Mouse (Mus musculus) hindbrain, postnatal 0 days (tissue): Measurements from ENCODE around the gene She. TPM values are rescaled to one million over a fixed set of nuclear protein-coding genes. Genes with fewer than 3 reads are reported as not detected.

Experiments
- ATAC-seq: fragments of 200-750 bp; cut with Nextera tagmentation; 2 replicates; pipeline ENCODE4 v1.8.0; 2017; ENCODE audit warnings: mild to moderate bottlenecking, moderate TSS enrichment, moderate library complexity
- DNase-seq: peaks from one replicate; pipeline ENCODE4 v3.0.0-alpha.2; 2015; ENCODE audit warnings: low spot score
- H3K27ac ChIP-seq: fragments of 300-500 bp; sonication (generic); 2 replicates; pipeline ENCODE4 v1.5.1; 2014; ENCODE audit warnings: mild to moderate bottlenecking
- H3K27me3 ChIP-seq: fragments of 300-500 bp; sonication (generic); 2 replicates; pipeline ENCODE4 v1.6.1; 2014; ENCODE audit warnings: low read length, mixed read lengths; ENCODE audit not compliant: insufficient read depth
- H3K36me3 ChIP-seq: fragments of 300-500 bp; sonication (generic); 2 replicates; pipeline ENCODE4 v1.6.1; 2014; ENCODE audit warnings: low read length, mixed read lengths; ENCODE audit not compliant: insufficient read depth
- H3K4me1 ChIP-seq: fragments of 300-500 bp; sonication (generic); 2 replicates; pipeline ENCODE4 v1.6.1; 2014; ENCODE audit warnings: antibody characterized with exemption, low read length, mixed read lengths; ENCODE audit not compliant: insufficient read depth
- H3K4me2 ChIP-seq: fragments of 300-500 bp; sonication (generic); 2 replicates; pipeline ENCODE4 v1.6.1; 2014; ENCODE audit warnings: low read depth, mild to moderate bottlenecking, low read length, moderate library complexity, mixed read lengths
- H3K4me3 ChIP-seq: fragments of 300-500 bp; sonication (generic); 2 replicates; pipeline ENCODE4 v1.5.1; 2014; ENCODE audit warnings: low read length
- H3K9ac ChIP-seq: fragments of 300-500 bp; sonication (generic); replicated peaks from 2 replicates; pipeline ENCODE4 v1.6.1; 2014; ENCODE audit warnings: mild to moderate bottlenecking, low read length, moderate library complexity, mixed read lengths
- H3K9me3 ChIP-seq: fragments of 300-500 bp; sonication (generic); 2 replicates; pipeline ENCODE4 v1.6.1; 2016; ENCODE audit warnings: low read length, mixed read lengths
- CTCF ChIP-seq: IDR thresholded peaks from 2 replicates; pipeline ENCODE4 v1.5.1; 2016; ENCODE audit warnings: antibody characterized with exemption, control low read depth, low read depth
- WGBS: fragments of 180-500 bp; shearing (Covaris S2); extraction: QIAGEN DNeasy Blood & Tissue Kit; methylation state at CpG from one replicate; pipeline ENCODE4 v1.1.7; 2014; 5-methylcytosine and 5-hydroxymethylcytosine counted together
- polyA plus RNA-seq: library from polyadenylated mRNA; unstranded; fragments of >200 nt; fragmentation: Nextera tagmentation; extraction: Ambion mirVana; gene quantifications from 2 replicates; pipeline ENCODE4 v1.2.1, GENCODE M21; 2015
- total RNA-seq: library from RNA; depleted of rRNA; stranded (reverse); fragments of >200 nt; gene quantifications from 2 replicates; pipeline ENCODE4 v1.2.3, GENCODE M21; 2014

The She gene
- total and polyA plus RNA-seq, 2 experiments from 2014 or later: 1.1 to 1.9 TPM

GRCm38 (mm10) chr3:89847596-89847995 is 16.4 kb downstream of the She start:
- no peak for TF ChIP-seq CTCF
- Histone ChIP-seq H3K36me3 (no peaks in the 10 kb centered on the region), H3K27ac (no peak overlapping the region), H3K9ac (no peak overlapping the region), H3K27me3 (no peaks in the 10 kb centered on the region), H3K4me2 (no peak overlapping the region), H3K4me1 (no peaks in the 10 kb centered on the region), H3K9me3 (no peaks in the 10 kb centered on the region), H3K4me3 (no peak overlapping the region)
- no peak for ATAC-seq
- DNase-seq: no peak
- WGBS: 78% methylated on average over 6 of the region's 6 CpGs

- H3K9me3 ChIP-seq: no peaks in the 10 kb centered on the region
- no peak for TF ChIP-seq CTCF
- DNase-seq (no peak), ATAC-seq (no peak)
- H3K9ac ChIP-seq: no peak overlapping the region
- WGBS: 93% methylated on average over 6 of the region's 6 CpGs
- H3K4me3 ChIP-seq: no peak overlapping the region
- H3K4me2 ChIP-seq: no peak overlapping the region
- H3K27ac ChIP-seq: no peak overlapping the region
- H3K27me3 ChIP-seq: no peaks in the 10 kb centered on the region
- no peaks in the 10 kb centered on the region for H3K36me3 ChIP-seq
- H3K4me1 ChIP-seq: no peaks in the 10 kb centered on the region
These were observed 16.9 kb downstream of the She start for GRCm38 (mm10) chr3:89848083-89848482.

- Histone ChIP-seq H3K9ac (no peak overlapping the region), H3K27ac (no peak overlapping the region), H3K36me3 (no peaks in the 10 kb centered on the region), H3K4me1 (no peaks in the 10 kb centered on the region), H3K4me3 (no peak overlapping the region), H3K4me2 (no peak overlapping the region), H3K9me3 (no peaks in the 10 kb centered on the region), H3K27me3 (no peaks in the 10 kb centered on the region)
- 58% methylated on average over 5 of the region's 5 CpGs for WGBS
- TF ChIP-seq CTCF: peak; percentile 16; the same call in 1 of the 2 replicates
- ATAC-seq (peak; percentile 46; the same call in 1 of the 2 replicates), DNase-seq (peak; percentile 22)
These were observed 22.6 kb downstream of the She start for GRCm38 (mm10) chr3:89853752-89854151.

GRCm38 (mm10) chr3:89857353-89857752 is 26.2 kb downstream of the She start:
- ATAC-seq (no peak), DNase-seq (no peak)
- no peaks in the 10 kb centered on the region for H3K36me3 ChIP-seq
- TF ChIP-seq CTCF: peak; percentile 60
- H3K4me2 ChIP-seq: no peak overlapping the region
- no peaks in the 10 kb centered on the region for H3K9me3 ChIP-seq
- no peak overlapping the region for H3K4me3 ChIP-seq
- no peaks in the 10 kb centered on the region for H3K4me1 ChIP-seq
- no peak overlapping the region for H3K9ac ChIP-seq
- H3K27me3 ChIP-seq: no peaks in the 10 kb centered on the region
- H3K27ac ChIP-seq: no peak overlapping the region
- 85% methylated on average over 3 of the region's 3 CpGs for WGBS

GRCm38 (mm10) chr3:89858123-89858522 is 27.0 kb downstream of the She start:
- no peak overlapping the region for H3K4me3 ChIP-seq
- no peaks in the 10 kb centered on the region for H3K27me3 ChIP-seq
- no peaks in the 10 kb centered on the region for H3K36me3 ChIP-seq
- H3K9me3 ChIP-seq: no peaks in the 10 kb centered on the region
- H3K4me2 ChIP-seq: no peak overlapping the region
- DNase-seq (peak; percentile 81), ATAC-seq (no peak)
- H3K4me1 ChIP-seq: no peaks in the 10 kb centered on the region
- H3K27ac ChIP-seq: no peak overlapping the region
- 11% methylated on average over 4 of the region's 4 CpGs for WGBS
- peak; percentile 89 for TF ChIP-seq CTCF
- no peak overlapping the region for H3K9ac ChIP-seq

GRCm38 (mm10) chr3:89858888-89859287 is 27.7 kb downstream of the She start:
- Histone ChIP-seq H3K4me1 (no peaks in the 10 kb centered on the region), H3K9me3 (no peaks in the 10 kb centered on the region), H3K4me2 (no peak overlapping the region), H3K27ac (no peak overlapping the region), H3K4me3 (no peak overlapping the region), H3K27me3 (no peaks in the 10 kb centered on the region), H3K36me3 (no peaks in the 10 kb centered on the region), H3K9ac (no peak overlapping the region)
- 58% methylated on average over 8 of the region's 8 CpGs for WGBS
- TF ChIP-seq CTCF: no peak
- DNase-seq (peak; percentile 57), ATAC-seq (peak; percentile 86)

- WGBS: 68% methylated on average over 3 of the region's 3 CpGs
- Histone ChIP-seq H3K9me3 (no peaks in the 10 kb centered on the region), H3K27me3 (no peaks in the 10 kb centered on the region), H3K4me2 (no peak overlapping the region), H3K4me1 (no peaks in the 10 kb centered on the region), H3K27ac (no peak overlapping the region), H3K4me3 (no peak overlapping the region), H3K36me3 (no peaks in the 10 kb centered on the region), H3K9ac (no peak overlapping the region)
- ATAC-seq: no peak
- TF ChIP-seq CTCF: peak; percentile 32; the same call in 1 of the 2 replicates
- no peak for DNase-seq
These were observed 28.8 kb downstream of the She start for GRCm38 (mm10) chr3:89859936-89860335.
